Mouse (Mus musculus) hindbrain, embryonic 13.5 days (tissue): ENCODE data around the gene Gm8271. TPM values are rescaled to one million over a fixed set of nuclear protein-coding genes. Genes with fewer than 3 reads are reported as not detected.
"Not testable (repeated sequence)": the region's sequence is repeated elsewhere in the genome, so short reads cannot be mapped to it uniquely, and the experiment has no call there.

Experiments used
- ATAC-seq: fragments of 200-750 bp; cut with Nextera tagmentation; 2 replicates; pipeline ENCODE4 v1.8.0; 2017; ENCODE audit warnings: moderate TSS enrichment; ENCODE audit not compliant: low FRiP score
- H3K27ac ChIP-seq: fragments of 300-500 bp; sonication (generic); 2 replicates; pipeline ENCODE4 v1.5.1; 2015; ENCODE audit warnings: inconsistent platforms, mild to moderate bottlenecking, moderate library complexity
- H3K27me3 ChIP-seq: fragments of 300-500 bp; sonication (generic); 2 replicates; pipeline ENCODE4 v1.6.1; 2015; ENCODE audit warnings: mild to moderate bottlenecking, inconsistent platforms
- H3K36me3 ChIP-seq: fragments of 300-500 bp; sonication (generic); 2 replicates; pipeline ENCODE4 v1.6.1; 2015; ENCODE audit warnings: mild to moderate bottlenecking, inconsistent platforms
- H3K4me1 ChIP-seq: fragments of 300-500 bp; sonication (generic); replicated peaks from 2 replicates; pipeline ENCODE4 v1.6.1; 2015; ENCODE audit warnings: inconsistent platforms
- H3K4me2 ChIP-seq: fragments of 300-500 bp; sonication (generic); 2 replicates; pipeline ENCODE4 v1.6.1; 2015; ENCODE audit warnings: inconsistent platforms, mild to moderate bottlenecking, moderate library complexity
- H3K4me3 ChIP-seq: fragments of 300-500 bp; sonication (generic); 2 replicates; pipeline ENCODE4 v1.5.1; 2015; ENCODE audit warnings: mild to moderate bottlenecking, inconsistent platforms
- H3K9ac ChIP-seq: fragments of 300-500 bp; sonication (generic); 2 replicates; pipeline ENCODE4 v1.6.1; 2015; ENCODE audit warnings: mild to moderate bottlenecking, inconsistent platforms
- H3K9me3 ChIP-seq: fragments of 300-500 bp; sonication (generic); 2 replicates; pipeline ENCODE4 v1.6.1; 2016; ENCODE audit warnings: inconsistent platforms
- WGBS: fragments of 180-500 bp; shearing (Covaris S2); methylation state at CpG from one replicate; pipeline ENCODE4 v1.1.7; 2015; 5-methylcytosine and 5-hydroxymethylcytosine counted together
- polyA plus RNA-seq: library from polyadenylated mRNA; unstranded; fragments of >200 nt; fragmentation: Nextera tagmentation; extraction: Ambion mirVana; gene quantifications from 2 replicates; pipeline ENCODE4 v1.2.1, GENCODE M21; 2015

The Gm8271 gene
- polyA plus RNA-seq = not detected in 2 replicates

DNA sequence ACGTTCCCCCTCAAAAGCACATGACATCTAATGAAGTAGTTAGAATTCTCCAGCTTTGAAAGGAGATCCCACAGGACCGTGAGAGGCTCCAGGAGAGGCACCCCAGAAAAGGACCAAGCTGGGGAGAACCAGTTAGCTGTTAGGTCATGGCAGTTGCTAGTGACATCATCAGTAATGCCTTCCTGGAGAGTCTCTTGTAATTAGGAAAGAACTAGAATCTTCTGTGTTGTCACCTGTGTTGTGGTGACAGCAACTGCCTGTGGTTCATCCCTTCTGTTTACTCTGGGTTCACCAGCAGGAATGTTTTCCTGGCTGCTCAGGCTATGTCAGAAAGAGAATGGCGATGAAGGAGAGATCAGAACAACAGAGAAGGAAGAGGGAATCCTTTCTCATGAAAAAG is at the start of gene Gm8271:
TSS of gene Gm8271 (plus strand) at position 301 of the 400 bp plus-strand sequence.
- H3K4me3 ChIP-seq, H3K36me3 ChIP-seq, H3K27me3 ChIP-seq, H3K9me3 ChIP-seq, H3K4me2 ChIP-seq, H3K4me1 ChIP-seq, H3K27ac ChIP-seq, ATAC-seq, H3K9ac ChIP-seq: not testable (repeated sequence)
- WGBS = no CpG with 5 or more reads among the region's 3 CpGs

DNA sequence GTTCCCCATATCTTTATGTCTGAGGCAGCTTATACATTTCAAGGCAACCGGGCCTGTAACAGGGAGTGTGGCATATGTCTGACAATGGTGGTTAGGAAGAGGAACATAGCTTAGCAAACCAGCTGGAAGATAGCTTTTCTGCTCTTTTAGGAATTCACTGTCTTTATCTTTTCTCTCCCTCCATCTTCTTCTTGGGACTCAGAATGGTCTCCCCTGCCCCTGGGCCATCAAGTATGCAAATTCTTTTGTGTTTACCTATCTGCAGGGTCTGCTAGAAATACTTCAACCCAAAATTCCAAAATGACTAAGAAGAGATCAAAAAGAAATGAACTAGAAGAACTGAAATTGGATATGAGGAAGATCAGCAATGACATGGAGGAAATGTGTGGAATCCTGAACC is 21.4 kb upstream of the Gm8271 start, which contains the start of gene Gm3317:
TSS of gene Gm3317 (plus strand) at position 301 of the 400 bp plus-strand sequence.
- H3K4me3 ChIP-seq, H3K9ac ChIP-seq, H3K4me2 ChIP-seq, H3K9me3 ChIP-seq, H3K27ac ChIP-seq, H3K4me1 ChIP-seq, ATAC-seq, H3K27me3 ChIP-seq, H3K36me3 ChIP-seq: not testable (repeated sequence)
- no CpG with 5 or more reads among the region's 1 CpGs for WGBS

Other genes with a start within 250 kb of the Gm8271 start
- not detected in 2 replicates for gene Gm8297, start 201.9 kb upstream of the Gm8271 start, polyA plus RNA-seq
- gene Gm3298, start 169.9 kb upstream of the Gm8271 start, polyA plus RNA-seq = not detected in 2 replicates
- gene 4930555G01Rik, start 135.2 kb upstream of the Gm8271 start, polyA plus RNA-seq = 0.10 TPM in 1 of 2 replicates, not detected in the other
- 8.3 and 8.5 TPM in 2 replicates for gene Gm8281, start 114.8 kb upstream of the Gm8271 start, polyA plus RNA-seq
- not detected in 2 replicates for gene Gm8279, start 54.3 kb upstream of the Gm8271 start, polyA plus RNA-seq
- not detected in 2 replicates for gene Gm3317, start 21.3 kb upstream of the Gm8271 start, polyA plus RNA-seq
- gene Gm3526, start 74.8 kb downstream of the Gm8271 start, polyA plus RNA-seq = not detected in 2 replicates
- gene Gm3542, start 149.1 kb downstream of the Gm8271 start, polyA plus RNA-seq = not detected in 2 replicates
- 1.4 and 1.6 TPM in 2 replicates for gene Gm3500, start 203.3 kb downstream of the Gm8271 start, polyA plus RNA-seq